Mouse (Mus musculus): ENCODE measurements around the gene Cd8a.
"Not testable (repeated sequence)": the region's sequence is repeated elsewhere in the genome, so short reads cannot be mapped to it uniquely, and the experiment has no call there.

Cd8a gene

GRCm38 (mm10) chr6:71373249-71373775 lies at the start of gene Cd8a:
Gene Cd8a (plus strand): TSS chr6:71373427.
- DNase-seq (ENCODE audit: low read depth, low spot score) = peak; percentile 2

- no peak for DNase-seq (ENCODE audit: low read depth, low spot score)
Observed at GRCm38 (mm10) chr6:71324816-71325215, 48.4 kb upstream of the Cd8a start.

- DNase-seq (ENCODE audit: low read depth, low spot score) = no peak
Observed at GRCm38 (mm10) chr6:71329881-71330280, 43.3 kb upstream of the Cd8a start.

- no peak for DNase-seq (ENCODE audit: low read depth, low spot score)
Observed at GRCm38 (mm10) chr6:71330486-71330885, 42.7 kb upstream of the Cd8a start.

GRCm38 (mm10) chr6:71331491-71331890 lies 41.7 kb upstream of the Cd8a start:
- not testable (repeated sequence) for DNase-seq (ENCODE audit: low read depth, low spot score)

- no peak for DNase-seq (ENCODE audit: low read depth, low spot score)
Observed at GRCm38 (mm10) chr6:71332236-71332965, 40.8 kb upstream of the Cd8a start.

GRCm38 (mm10) chr6:71333031-71333430 lies 40.2 kb upstream of the Cd8a start:
- DNase-seq (ENCODE audit: low read depth, low spot score) = no peak

- no peak for DNase-seq (ENCODE audit: low read depth, low spot score)
Observed at GRCm38 (mm10) chr6:71333578-71334273, 39.5 kb upstream of the Cd8a start.

- DNase-seq (ENCODE audit: low read depth, low spot score) = no peak
Observed at GRCm38 (mm10) chr6:71337666-71338065, 35.6 kb upstream of the Cd8a start.

- no peak for DNase-seq (ENCODE audit: low read depth, low spot score)
Observed at GRCm38 (mm10) chr6:71338941-71339340, 34.3 kb upstream of the Cd8a start.

- no peak for DNase-seq (ENCODE audit: low read depth, low spot score)
Observed at GRCm38 (mm10) chr6:71339351-71339750, 33.9 kb upstream of the Cd8a start.

- no peak for DNase-seq (ENCODE audit: low read depth, low spot score)
Observed at GRCm38 (mm10) chr6:71341179-71341578, 32.0 kb upstream of the Cd8a start.

- DNase-seq (ENCODE audit: low read depth, low spot score) = no peak
Observed at GRCm38 (mm10) chr6:71348006-71348405, 25.2 kb upstream of the Cd8a start.

- no peak for DNase-seq (ENCODE audit: low read depth, low spot score)
Observed at GRCm38 (mm10) chr6:71351201-71351600, 22.0 kb upstream of the Cd8a start.

- DNase-seq (ENCODE audit: low read depth, low spot score) = no peak
Observed at GRCm38 (mm10) chr6:71352201-71352600, 21.0 kb upstream of the Cd8a start.

GRCm38 (mm10) chr6:71352866-71353427 lies 20.3 kb upstream of the Cd8a start:
- DNase-seq (ENCODE audit: low read depth, low spot score) = no peak

GRCm38 (mm10) chr6:71353722-71354121 lies 19.5 kb upstream of the Cd8a start:
- no peak for DNase-seq (ENCODE audit: low read depth, low spot score)

- no peak for DNase-seq (ENCODE audit: low read depth, low spot score)
Observed at GRCm38 (mm10) chr6:71357493-71357892, 15.7 kb upstream of the Cd8a start.

- no peak for DNase-seq (ENCODE audit: low read depth, low spot score)
Observed at GRCm38 (mm10) chr6:71360221-71360620, 13.0 kb upstream of the Cd8a start.

GRCm38 (mm10) chr6:71360751-71361150 lies 12.5 kb upstream of the Cd8a start:
- no peak for DNase-seq (ENCODE audit: low read depth, low spot score)

GRCm38 (mm10) chr6:71361156-71361670 lies 12.0 kb upstream of the Cd8a start:
- DNase-seq (ENCODE audit: low read depth, low spot score) = no peak

GRCm38 (mm10) chr6:71363995-71364394 lies 9.2 kb upstream of the Cd8a start:
- DNase-seq (ENCODE audit: low read depth, low spot score) = no peak

Data from retina, adult 2 months (tissue).